Mouse (Mus musculus) retina, postnatal 7 days (tissue): Measurements from ENCODE around the gene Smok3b.
A peak's percentile ranks its signal among the peaks of the same experiment; 100 is the strongest.
"Not testable (repeated sequence)": the region's sequence is repeated elsewhere in the genome, so short reads cannot be mapped to it uniquely, and the experiment has no call there.

ENCODE experiments used
- DNase-seq: peaks from one replicate; pipeline ENCODE4 v3.0.0-alpha.2; 2012; ENCODE audit warnings: low read depth, low spot score

The Smok3b gene

DNA sequence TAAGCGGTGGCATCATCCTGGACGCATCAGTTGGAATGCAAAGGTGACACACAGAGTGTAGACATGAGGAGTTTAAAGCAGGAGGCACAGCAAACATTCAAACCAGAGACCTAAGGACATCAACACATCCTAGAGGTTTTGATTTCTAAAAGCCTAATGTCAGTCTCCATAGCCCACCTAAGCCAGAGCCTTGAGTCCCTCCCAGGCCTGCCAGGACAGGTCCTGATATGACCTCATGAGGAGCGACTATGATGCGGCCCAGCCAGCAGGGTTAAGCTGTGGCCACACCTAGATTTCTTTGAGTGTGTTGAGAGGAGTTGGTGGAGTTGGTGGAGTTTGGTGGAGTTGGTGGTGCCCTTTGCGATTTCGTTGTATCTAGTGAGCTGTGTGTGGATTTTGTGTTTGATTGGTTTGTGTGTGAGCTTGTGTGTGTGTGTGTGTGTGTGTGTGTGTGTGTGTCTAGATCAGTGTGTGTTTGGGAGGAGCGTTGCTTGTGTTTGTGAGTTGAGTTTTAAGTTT is at the start of gene Smok3b, which contains the start of gene Smok3a:
TSS of gene Smok3b (plus strand) at position 469 of the 519 bp plus-strand sequence.
TSS of gene Smok3a (plus strand) at position 301 of the 519 bp plus-strand sequence.
- DNase-seq, result not testable (repeated sequence)

DNA sequence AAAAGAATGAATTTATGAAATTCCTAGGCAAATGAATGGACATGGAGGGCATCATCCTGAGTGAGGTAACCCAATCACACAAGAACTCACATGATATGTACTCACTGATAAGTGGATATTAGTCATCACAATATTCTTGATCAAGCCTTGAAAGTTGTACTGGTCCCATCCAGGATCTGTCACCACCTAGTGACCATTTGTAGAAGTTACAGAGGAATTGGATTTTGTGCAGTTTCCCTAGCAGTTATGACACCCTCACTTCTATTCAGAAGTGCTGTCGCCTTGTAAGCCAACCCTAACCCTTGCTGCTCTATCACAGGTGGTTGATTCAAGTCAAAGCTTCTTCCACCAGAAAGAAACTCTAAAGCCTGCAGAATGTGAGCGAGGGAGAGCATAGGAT is 48.1 kb upstream of the Smok3b start:
- DNase-seq, result no peak

DNA sequence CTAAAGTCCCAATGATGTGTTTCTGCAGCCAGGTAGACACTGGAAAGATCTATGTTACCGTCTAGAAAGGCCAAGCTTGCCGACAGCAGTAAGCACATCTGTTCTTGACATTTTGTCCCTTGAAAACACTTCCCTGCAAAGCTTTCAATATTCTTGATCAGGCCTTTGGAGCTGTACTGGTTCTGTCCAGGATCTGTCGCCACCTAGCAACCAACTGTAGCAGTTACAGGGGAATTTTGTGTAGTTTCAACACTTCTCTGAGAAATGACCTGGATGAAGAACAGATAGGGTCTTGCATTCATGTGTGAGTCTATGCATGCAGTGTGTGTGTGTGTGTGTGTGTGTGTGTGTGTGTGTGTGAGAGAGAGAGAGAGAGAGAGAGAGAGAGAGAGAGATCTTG is 47.5 kb upstream of the Smok3b start:
- no peak for DNase-seq

- DNase-seq, result no peak
Measured at GRCm38 (mm10) chr5:137974724-137975123, 46.5 kb upstream of the Smok3b start.

GRCm38 (mm10) chr5:137975434-137975833 is 45.8 kb upstream of the Smok3b start:
- no peak for DNase-seq

- no peak for DNase-seq
Measured at GRCm38 (mm10) chr5:137977291-137977690, 43.9 kb upstream of the Smok3b start.

DNA sequence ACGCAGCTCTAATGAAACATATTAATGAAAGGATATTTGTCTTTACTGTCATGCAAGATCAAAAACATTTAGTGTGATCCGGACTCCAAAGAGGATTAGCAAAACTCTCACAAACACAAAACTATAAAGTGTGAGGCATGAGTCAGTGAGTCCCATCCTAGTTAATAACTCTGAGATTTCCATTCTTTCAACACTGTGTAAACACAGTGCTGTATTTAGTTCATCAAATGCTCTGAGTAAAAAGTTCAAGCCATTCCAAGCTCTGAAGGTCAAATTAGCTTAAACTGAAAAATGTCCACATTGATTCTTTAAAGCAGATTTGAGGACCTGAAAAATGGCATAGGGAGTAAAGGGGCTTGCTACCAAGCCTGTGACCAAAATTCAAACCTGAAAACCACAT is 42.1 kb upstream of the Smok3b start:
- DNase-seq, result no peak

- DNase-seq, result no peak
Measured at GRCm38 (mm10) chr5:137981300-137981699, 39.9 kb upstream of the Smok3b start, which contains the start of gene Azgp1. Gene Azgp1, plus strand, starts transcription at chr5:137981520.

GRCm38 (mm10) chr5:137986351-137986750 is 34.9 kb upstream of the Smok3b start:
- DNase-seq, result no peak

DNA sequence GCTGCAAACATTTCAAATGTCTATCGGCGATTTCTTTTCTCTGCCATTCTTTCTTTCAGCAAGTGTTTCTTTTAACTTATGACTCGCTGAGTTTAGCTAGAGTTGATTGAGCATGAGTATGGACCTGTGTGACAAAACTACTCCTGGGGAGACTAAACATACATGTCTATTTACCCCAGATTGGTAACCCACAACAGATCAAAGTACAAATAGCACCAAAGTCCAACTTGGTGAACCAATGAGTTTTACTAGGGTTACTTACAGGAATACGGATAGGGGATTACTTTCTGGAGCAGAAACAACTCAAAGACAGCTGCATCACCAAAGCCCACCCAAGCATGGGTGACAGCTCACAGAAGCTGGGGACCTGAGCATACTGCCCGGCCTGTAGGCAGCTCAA is 11.8 kb upstream of the Smok3b start:
- no peak for DNase-seq

DNA sequence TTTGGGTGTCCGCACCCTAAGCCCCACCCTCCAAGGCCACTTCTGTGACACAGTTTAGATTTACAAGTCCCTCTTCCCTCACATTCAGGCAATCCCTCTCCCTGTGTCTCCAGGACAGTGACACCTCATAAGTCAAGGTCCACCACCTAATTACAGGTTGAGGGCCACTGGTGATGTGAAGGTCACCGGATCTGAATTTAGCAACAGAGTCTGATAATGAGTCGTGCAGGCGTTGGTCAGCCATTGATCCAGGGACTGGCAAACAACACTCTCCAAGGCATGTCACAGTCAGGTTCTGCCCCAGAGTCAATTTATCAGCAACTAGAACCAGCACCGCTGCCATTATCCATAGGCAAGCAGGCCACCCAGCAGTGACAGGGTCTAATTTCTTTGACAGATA is 8.8 kb upstream of the Smok3b start:
- DNase-seq, result no peak

GRCm38 (mm10) chr5:138016530-138016929 is 4.7 kb upstream of the Smok3b start:
- no peak for DNase-seq

- DNase-seq, result no peak
Measured at GRCm38 (mm10) chr5:138016997-138017396, 4.2 kb upstream of the Smok3b start.

- DNase-seq, result not testable (repeated sequence)
Measured at GRCm38 (mm10) chr5:138019577-138019976, 1.7 kb upstream of the Smok3b start.

DNA sequence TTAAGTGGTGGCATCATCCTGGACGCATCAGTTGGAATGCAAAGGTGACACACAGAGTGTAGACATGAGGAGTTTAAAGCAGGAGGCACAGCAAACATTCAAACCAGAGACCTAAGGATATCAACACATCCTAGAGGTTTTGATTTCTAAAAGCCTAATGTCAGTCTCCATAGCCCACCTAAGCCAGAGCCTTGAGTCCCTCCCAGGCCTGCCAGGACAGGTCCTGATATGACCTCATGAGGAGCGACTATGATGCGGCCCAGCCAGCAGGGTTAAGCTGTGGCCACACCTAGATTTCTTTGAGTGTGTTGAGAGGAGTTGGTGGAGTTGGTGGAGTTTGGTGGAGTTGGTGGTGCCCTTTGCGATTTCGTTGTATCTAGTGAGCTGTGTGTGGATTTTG is 31.7 kb downstream of the Smok3b start, which contains the start of gene Smok3c:
TSS of gene Smok3c (plus strand) at position 301 of the 400 bp plus-strand sequence.
- not testable (repeated sequence) for DNase-seq

DNA sequence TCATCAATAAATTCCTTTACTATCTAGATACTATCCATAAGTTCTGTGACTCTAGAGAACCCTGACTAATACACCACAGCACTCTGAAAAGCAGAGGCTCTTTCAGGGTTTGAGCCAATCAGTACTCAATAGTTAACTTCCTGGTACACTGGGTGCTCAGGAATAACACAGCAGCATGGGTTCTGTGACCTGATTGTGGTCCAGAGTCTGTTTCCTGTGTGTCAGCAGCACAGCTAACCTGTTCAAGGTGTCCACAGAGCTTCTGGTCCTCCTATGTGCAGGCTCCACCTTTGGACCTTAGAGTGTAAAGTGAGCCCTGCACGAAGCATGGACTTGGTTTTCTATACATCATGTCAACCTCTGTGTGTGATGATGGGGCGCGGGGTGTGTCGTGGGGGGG is 52.6 kb downstream of the Smok3b start:
- DNase-seq, result no peak

DNA sequence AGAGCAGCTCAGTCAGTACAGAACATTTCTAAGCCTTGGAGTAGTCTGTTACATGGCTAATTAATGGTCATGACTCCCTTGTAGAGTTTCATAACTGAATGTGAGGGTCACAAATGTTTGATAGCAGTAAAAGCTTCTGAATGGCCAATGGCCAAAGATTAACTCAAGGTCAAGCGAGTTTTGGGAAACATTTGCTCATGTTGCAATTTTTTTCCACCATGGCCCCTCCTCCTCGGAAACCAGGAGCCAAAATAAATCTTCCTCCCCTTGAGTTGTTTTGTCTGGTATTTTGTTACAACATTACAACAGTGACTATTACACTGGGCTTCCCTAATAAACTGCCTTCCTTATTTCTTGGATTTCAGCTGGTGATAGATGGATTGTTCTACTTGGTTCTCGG is 54.5 kb downstream of the Smok3b start:
- DNase-seq, result no peak

DNA sequence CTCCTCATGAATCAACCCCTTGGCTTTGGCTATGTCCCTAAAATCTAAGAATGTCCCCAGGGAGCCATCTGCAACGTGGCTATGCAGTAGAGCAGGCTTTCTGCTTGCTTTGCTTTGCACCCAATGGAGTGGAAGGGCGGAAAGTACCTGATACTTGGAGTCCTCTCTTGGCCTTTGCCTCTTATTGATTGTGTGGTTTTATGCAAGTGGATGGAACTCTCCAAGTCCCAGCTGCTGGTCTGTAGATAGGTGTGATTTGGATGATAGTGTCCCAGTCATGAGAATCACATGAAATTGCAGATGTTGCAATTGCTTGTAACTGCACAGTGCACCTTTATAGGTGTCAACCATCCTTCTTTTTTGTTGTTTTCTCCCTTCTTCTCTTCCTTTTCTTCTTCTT is 54.9 kb downstream of the Smok3b start:
- DNase-seq, result no peak

DNA sequence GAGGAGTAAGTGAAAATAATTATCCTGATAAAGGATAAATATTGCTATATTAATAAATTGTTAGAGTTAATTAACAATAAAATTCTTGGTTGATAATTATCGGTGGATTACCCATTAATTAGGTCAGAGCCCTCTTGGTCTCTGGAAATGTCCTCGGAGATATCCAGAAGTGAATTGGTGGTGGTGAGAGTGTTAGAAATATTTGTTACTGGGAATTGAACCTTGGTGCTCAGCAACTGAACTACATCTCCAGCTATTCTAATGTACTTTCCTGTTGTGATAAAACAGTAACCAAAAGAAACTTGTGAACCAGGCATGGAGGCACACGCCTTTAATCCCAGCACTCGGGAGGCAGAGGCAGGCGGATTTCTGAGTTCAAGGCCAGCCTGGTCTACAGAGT is 59.2 kb downstream of the Smok3b start:
- no peak for DNase-seq

DNA sequence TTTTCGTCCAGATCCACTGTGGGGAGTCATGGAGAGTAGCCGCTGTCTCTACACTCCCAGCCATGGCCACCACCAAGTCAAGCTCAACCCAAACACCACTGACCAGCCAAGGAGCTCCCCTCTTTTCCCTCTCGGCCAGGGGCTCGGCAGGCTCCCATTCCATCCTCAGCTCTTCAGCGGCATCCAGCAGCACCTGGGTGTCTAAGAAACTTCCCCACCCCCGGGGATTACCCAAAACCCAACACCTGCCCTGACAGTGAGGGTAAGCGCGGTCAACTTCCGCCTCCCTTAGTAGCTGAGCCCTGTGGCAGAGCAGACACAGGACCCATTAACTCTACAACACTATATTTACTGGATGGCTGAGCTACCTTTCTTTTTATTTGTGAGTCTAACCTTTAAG is 60.2 kb downstream of the Smok3b start:
- no peak for DNase-seq

DNA sequence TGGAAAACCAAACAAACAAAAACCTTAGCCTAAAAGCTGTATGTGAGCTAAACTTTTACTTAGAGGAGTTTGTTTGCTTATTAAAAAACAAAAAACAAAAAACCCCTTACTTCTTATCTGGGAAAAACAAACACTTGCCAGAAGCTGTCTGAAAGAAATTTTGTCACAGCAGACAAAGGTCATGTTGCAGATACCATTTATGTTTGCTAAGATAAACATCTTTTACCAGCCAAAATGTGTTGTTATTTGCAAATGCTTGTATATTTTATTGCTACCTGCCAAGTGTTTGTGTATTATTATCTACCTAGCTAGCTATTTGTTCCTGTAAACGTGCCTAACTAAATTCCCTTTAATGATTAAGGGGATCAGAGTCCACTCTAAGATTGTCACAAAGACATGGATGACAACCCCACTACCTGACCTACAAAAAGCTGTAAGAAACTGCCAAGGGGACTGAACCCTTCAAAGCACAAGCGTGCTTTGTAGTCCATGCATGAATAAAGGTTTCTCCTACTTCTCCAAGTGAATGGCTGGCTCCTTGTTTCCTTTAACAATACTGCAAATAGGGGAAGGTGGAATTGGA is 62.2 kb downstream of the Smok3b start:
- DNase-seq, result no peak

DNA sequence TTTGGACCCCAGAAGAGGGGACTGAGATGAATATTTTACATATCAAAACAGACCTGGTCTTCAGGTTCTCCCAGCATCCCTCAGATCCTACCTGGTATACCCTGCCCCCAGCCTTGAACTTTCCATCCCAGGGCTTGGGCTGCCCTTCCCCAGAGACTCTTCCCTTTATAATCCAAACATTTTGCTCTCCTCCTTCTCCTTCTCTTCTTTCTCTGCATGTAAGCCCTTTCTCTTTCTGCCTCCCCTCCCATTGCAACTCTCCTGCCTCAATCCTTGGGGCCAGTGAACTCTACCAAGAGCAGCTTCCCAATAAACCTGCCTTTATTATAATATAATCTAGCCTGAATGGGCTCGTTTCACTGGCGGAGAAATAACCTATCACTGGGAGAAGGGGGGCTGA is 62.7 kb downstream of the Smok3b start:
- no peak for DNase-seq

- DNase-seq, result no peak
Measured at GRCm38 (mm10) chr5:138084507-138084906, 63.3 kb downstream of the Smok3b start.

DNA sequence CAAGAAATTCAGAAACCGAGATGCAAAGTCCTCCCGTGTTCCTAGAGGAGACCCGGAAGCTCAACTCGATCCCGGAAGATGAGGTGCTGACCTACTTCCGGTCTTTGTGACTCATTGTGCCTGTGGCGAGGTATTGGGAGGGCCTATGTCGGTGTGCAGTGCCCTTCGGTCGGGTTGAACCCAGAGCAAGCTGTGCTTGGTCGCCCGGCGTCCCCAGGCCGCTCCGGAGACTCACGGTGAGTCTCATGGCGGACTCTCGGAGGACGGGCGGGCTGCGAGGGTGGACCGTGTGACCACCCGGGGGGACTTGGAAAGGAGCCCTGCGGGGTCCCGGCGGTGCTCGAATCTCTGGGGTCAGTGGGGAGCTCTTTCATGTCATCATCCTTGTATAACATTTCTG is 63.8 kb downstream of the Smok3b start, which contains the start of gene Zkscan1:
TSS of gene Zkscan1 (plus strand) at position 89 of the 400 bp plus-strand sequence.
- peak; percentile 83 for DNase-seq
